Mouse (Mus musculus) thymus, adult 2 months (tissue): ENCODE results near the gene Cphx3.
"Not testable (repeated sequence)": the region's sequence is repeated elsewhere in the genome, so short reads cannot be mapped to it uniquely, and the experiment has no call there.

Experiments used
- CTCF ChIP-seq: fragments of 200-500 bp; IDR thresholded peaks from 2 replicates; pipeline ENCODE4 v1.5.1; 2012; ENCODE audit warnings: mild to moderate bottlenecking, control low read depth, low read length, moderate library complexity, borderline replicate concordance; ENCODE audit not compliant: control insufficient read depth, poor library complexity, insufficient read depth; ENCODE audit errors: extremely low read depth
- POLR2A ChIP-seq: fragments of 200-500 bp; IDR thresholded peaks from 2 replicates; pipeline ENCODE4 v1.6.1; 2012; ENCODE audit warnings: mild to moderate bottlenecking, low read length, control low read depth, moderate library complexity; ENCODE audit not compliant: control insufficient read depth, poor library complexity, insufficient read depth; ENCODE audit errors: extremely low read depth

DNA sequence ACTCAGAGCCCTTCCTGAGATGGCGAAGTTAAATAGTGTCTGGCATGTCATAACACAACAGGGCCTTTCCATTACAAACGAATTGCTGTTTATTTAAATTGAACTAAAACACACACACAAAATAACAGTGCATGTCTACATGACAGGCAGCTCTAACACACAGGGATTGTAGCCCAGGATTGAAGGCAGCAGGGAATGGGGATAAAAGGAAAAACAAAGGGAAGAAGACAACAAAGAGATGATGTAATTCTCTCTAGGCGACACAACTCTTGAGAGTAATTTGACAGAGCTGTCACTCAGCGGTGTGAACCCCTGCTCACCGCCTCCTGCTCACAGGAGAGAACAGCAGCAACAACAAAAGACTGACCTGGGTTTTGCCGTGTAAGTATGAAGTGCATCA, 22.7 kb upstream of the Cphx3 start:
- TF ChIP-seq CTCF, POLR2A: not testable (repeated sequence)
